Mouse (Mus musculus) forebrain, embryonic 13.5 days (tissue): ENCODE results near the gene Zan. TPM values are rescaled to one million over a fixed set of nuclear protein-coding genes. Genes with fewer than 3 reads are reported as not detected.

Source experiments
- ATAC-seq: fragments of 200-750 bp; cut with Nextera tagmentation; 2 replicates; pipeline ENCODE4 v1.8.0; 2017
- H3K27ac ChIP-seq: fragments of 300-500 bp; sonication (generic); 2 replicates; pipeline ENCODE4 v1.5.1; 2015; ENCODE audit warnings: inconsistent platforms, mild to moderate bottlenecking, moderate library complexity
- H3K27me3 ChIP-seq: fragments of 300-500 bp; sonication (generic); 2 replicates; pipeline ENCODE4 v1.6.1; 2015; ENCODE audit warnings: mild to moderate bottlenecking, inconsistent platforms
- H3K36me3 ChIP-seq: fragments of 300-500 bp; sonication (generic); 2 replicates; pipeline ENCODE4 v1.6.1; 2015; ENCODE audit warnings: mild to moderate bottlenecking, inconsistent platforms; ENCODE audit not compliant: poor library complexity, severe bottlenecking
- H3K4me1 ChIP-seq: fragments of 300-500 bp; sonication (generic); 2 replicates; pipeline ENCODE4 v1.6.1; 2015; ENCODE audit warnings: inconsistent platforms
- H3K4me2 ChIP-seq: fragments of 300-500 bp; sonication (generic); 2 replicates; pipeline ENCODE4 v1.6.1; 2015; ENCODE audit warnings: inconsistent platforms, mild to moderate bottlenecking, moderate library complexity
- H3K4me3 ChIP-seq: fragments of 300-500 bp; sonication (generic); 2 replicates; pipeline ENCODE4 v1.5.1; 2015; ENCODE audit warnings: mild to moderate bottlenecking, inconsistent platforms
- H3K9ac ChIP-seq: fragments of 300-500 bp; sonication (generic); 2 replicates; pipeline ENCODE4 v1.6.1; 2015; ENCODE audit warnings: mild to moderate bottlenecking, inconsistent platforms
- H3K9me3 ChIP-seq: fragments of 300-500 bp; sonication (generic); replicated peaks from 2 replicates; pipeline ENCODE4 v1.6.1; 2016; ENCODE audit warnings: inconsistent platforms
- WGBS: fragments of 180-500 bp; shearing (Covaris S2); methylation state at CpG from one replicate; pipeline ENCODE4 v1.1.7; 2015; 5-methylcytosine and 5-hydroxymethylcytosine counted together
- polyA plus RNA-seq: library from polyadenylated mRNA; unstranded; fragments of >200 nt; fragmentation: Nextera tagmentation; extraction: Ambion mirVana; gene quantifications from 2 replicates; pipeline ENCODE4 v1.2.1, GENCODE M21; 2015

Zan gene
- polyA plus RNA-seq, 1 experiment from 2014 or later = 0.12 TPM

DNA sequence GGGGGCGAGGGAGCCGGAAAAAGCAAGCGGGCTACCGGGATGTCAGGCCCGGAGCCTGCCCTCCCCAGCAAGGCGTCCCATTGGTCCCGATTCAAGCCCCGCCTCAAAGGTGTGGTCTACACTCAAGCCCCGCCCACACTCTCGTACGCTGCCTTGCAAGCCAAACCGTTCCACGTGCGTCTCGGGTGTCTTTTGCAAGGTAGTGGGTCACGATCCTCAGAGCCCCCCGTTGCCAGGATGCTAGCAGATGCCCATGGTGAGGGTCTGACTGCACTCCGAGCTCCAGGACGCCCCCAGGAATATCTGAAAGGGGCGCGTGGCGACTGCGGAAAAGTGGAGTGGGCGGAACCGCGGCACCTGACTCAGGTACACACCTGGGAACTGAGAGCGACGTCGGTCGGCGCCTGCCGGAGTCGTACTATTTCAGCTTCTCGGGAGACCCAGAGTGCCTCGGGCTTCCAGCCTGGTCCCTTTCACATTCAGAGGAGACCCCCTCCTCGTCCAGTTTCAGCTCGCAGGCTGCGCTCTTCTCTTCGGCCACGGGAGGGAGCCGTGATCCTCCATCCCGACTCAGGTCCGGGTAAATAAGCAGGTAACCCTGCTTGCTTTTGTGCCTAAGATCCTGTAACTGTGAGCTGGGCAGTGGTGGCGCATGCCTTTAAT, 143.2 kb downstream of the Zan start, which contains the start of gene Slc12a9:
Slc12a9 (minus strand) TSS at position 86 of the 663 bp plus-strand sequence.
- Histone ChIP-seq H3K4me2 (peak within 1 kb of the TSS; percentile 94), H3K4me1 (peaks cover 14% of the 10 kb centered on the region), H3K4me3 (peak within 1 kb of the TSS; percentile 62), H3K9ac (peak within 1 kb of the TSS; percentile 78), H3K9me3 (no peaks in the 10 kb centered on the region), H3K27me3 (no peaks in the 10 kb centered on the region), H3K36me3 (0 out of 2 replicates have a peak, but pooled peaks cover 3% of the 10 kb centered on the region), H3K27ac (peak within 1 kb of the TSS; percentile 48)
- ATAC-seq = peak; percentile 92
- under 1% methylated on average over 44 of the region's 44 CpGs for WGBS

DNA sequence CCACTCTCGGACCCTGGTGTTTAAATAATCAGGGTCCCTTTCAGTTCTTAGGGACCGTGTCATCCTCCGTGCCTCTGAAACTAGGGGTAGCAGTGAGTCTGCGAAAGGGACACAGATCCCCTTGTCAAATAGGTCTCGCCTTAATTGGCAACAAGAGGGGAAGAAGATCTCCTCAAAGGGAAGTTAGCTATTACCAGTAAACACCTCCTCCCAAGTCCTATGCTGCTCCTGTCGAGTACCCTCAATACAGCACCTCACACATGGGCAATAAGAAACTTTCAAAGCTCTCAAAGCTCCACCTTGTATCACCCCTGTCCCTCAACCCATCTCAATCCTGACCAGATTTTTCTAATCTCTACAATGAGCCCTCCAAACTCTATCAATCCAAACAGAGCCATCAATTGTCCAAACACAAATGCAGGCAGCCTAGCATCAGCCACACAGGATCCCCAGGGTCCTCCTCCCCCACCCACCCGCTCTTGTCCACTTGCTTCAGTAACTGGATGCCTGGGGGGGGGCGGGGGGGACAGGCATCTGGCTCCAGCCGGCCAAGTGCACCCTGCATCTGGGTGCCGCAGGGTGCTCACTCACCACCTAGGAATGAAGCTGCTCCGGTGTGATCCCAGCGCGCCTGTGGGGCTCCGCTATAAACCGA, 143.9 kb downstream of the Zan start:
- Histone ChIP-seq H3K36me3 (peaks cover 4% of the 10 kb centered on the region; the same call in 1 of the 2 replicates), H3K9ac (peak overlapping the region; percentile 78), H3K9me3 (no peaks in the 10 kb centered on the region), H3K27ac (peak overlapping the region; percentile 48), H3K4me2 (peak overlapping the region; percentile 94), H3K4me1 (peaks cover 13% of the 10 kb centered on the region), H3K4me3 (peak overlapping the region; percentile 62), H3K27me3 (no peaks in the 10 kb centered on the region)
- WGBS = 16% methylated on average over 15 of the region's 15 CpGs
- ATAC-seq = no peak; the same call in none of the 2 replicates

DNA sequence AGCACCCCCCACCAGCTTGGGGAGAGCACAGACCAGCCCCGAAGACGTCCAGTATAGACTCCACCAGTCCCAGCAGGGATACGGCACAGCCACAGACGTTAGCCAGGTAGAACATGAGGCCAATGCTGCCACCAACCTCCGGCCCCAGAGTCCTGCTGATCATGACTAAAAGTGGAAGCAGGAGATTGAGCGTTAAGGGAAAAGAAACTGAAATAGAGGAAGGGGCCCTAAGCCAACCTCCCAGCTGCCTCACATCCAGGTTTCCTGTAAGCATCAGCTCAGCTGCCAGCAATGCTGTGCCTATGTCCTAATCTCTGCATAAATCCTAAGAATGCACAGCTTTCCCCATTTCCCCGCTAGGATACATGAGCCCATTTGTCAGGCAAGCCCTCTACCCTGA, 146.0 kb downstream of the Zan start:
- Histone ChIP-seq H3K36me3 (peaks cover 16% of the 10 kb centered on the region), H3K9ac (no peak overlapping the region), H3K27ac (no peak overlapping the region), H3K4me2 (no peak overlapping the region), H3K27me3 (no peaks in the 10 kb centered on the region), H3K9me3 (no peaks in the 10 kb centered on the region), H3K4me3 (no peak overlapping the region), H3K4me1 (peaks cover 13% of the 10 kb centered on the region)
- ATAC-seq = no peak
- 94% methylated on average over 7 of the region's 7 CpGs for WGBS

Other genes with a start within 250 kb of the Zan start
- gene Ache, start 189.5 kb downstream of the Zan start, polyA plus RNA-seq = 2.7 and 4.1 TPM in 2 replicates
- gene Ufsp1, start 182.4 kb downstream of the Zan start, polyA plus RNA-seq = 7.1 and 7.2 TPM in 2 replicates
- gene Srrt, start 169.4 kb downstream of the Zan start, polyA plus RNA-seq = 145 and 150 TPM in 2 replicates
- gene Trip6, start 162.7 kb downstream of the Zan start, polyA plus RNA-seq = 30.8 and 35.3 TPM in 2 replicates
- 14.4 and 16.9 TPM in 2 replicates for gene Slc12a9, start 143.5 kb downstream of the Zan start, polyA plus RNA-seq
- 8.6 and 10.1 TPM in 2 replicates for gene Ephb4, start 127.0 kb downstream of the Zan start, polyA plus RNA-seq
- gene Pop7, start 25.5 kb upstream of the Zan start, polyA plus RNA-seq = 75.6 and 82.9 TPM in 2 replicates
- 16.1 and 17.5 TPM in 2 replicates for gene Gigyf1, start 41.5 kb upstream of the Zan start, polyA plus RNA-seq
- 0.35 TPM in 1 of 2 replicates, not detected in the other for gene Epo, start 56.2 kb upstream of the Zan start, polyA plus RNA-seq
- gene Gnb2, start 56.4 kb upstream of the Zan start, polyA plus RNA-seq = 483 and 508 TPM in 2 replicates
- gene Actl6b, start 76.5 kb upstream of the Zan start, polyA plus RNA-seq = 144 and 174 TPM in 2 replicates
- 1.2 and 1.5 TPM in 2 replicates for gene Tfr2, start 92.8 kb upstream of the Zan start, polyA plus RNA-seq
- gene Mospd3, start 124.0 kb upstream of the Zan start, polyA plus RNA-seq = 31.1 and 31.9 TPM in 2 replicates
- gene Pcolce, start 136.7 kb upstream of the Zan start, polyA plus RNA-seq = 6.9 and 7.1 TPM in 2 replicates
- 0.14 and 0.22 TPM in 2 replicates for gene Fbxo24, start 151.9 kb upstream of the Zan start, polyA plus RNA-seq
- gene Lrch4, start 152.1 kb upstream of the Zan start, polyA plus RNA-seq = 24.5 and 25.0 TPM in 2 replicates
- 7.3 and 10.8 TPM in 2 replicates for gene Gm20605, start 152.1 kb upstream of the Zan start, polyA plus RNA-seq
- 7.7 and 8.3 TPM in 2 replicates for gene Sap25, start 164.3 kb upstream of the Zan start, polyA plus RNA-seq
- 0.08 TPM in 1 of 2 replicates, not detected in the other for gene Irs3, start 168.7 kb upstream of the Zan start, polyA plus RNA-seq
- gene Agfg2, start 207.7 kb upstream of the Zan start, polyA plus RNA-seq = 22.8 and 23.4 TPM in 2 replicates